Mouse (Mus musculus): Measurements from ENCODE around the gene Dgkd. TPM values are rescaled to one million over a fixed set of nuclear protein-coding genes. Genes with fewer than 3 reads are reported as not detected.

Dgkd gene
- polyA plus RNA-seq, 3 experiments from 2014 or later, result 19.3 to 35.5 (median 34.2) TPM

- no peak for ATAC-seq
These were observed 88.7 kb downstream of the Dgkd start for GRCm38 (mm10) chr1:87941765-87942164.

GRCm38 (mm10) chr1:87947681-87948091, 94.6 kb downstream of the Dgkd start:
- ATAC-seq, result no peak

- no peak for ATAC-seq
These were observed 98.6 kb downstream of the Dgkd start for GRCm38 (mm10) chr1:87951641-87952040.

DNA sequence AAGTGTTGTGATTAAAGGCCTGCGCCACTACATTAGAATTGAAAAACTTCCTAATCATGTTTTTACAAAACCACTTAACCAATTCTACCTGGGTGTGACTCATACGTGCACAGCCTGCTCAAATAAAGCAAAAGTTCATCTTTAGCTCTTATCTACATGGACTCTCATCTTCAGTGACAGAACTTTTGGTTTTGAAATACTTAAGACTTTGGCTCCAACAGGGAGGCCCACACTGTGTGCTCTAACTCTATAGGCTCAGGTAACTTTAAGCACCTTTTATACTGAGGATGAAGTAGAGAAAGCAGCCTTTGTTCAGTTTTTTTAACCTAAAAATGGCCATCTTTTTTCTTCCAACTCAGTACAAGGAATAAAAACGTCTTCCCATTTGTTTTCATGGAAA, 100.0 kb downstream of the Dgkd start:
- ATAC-seq, result no peak

DNA sequence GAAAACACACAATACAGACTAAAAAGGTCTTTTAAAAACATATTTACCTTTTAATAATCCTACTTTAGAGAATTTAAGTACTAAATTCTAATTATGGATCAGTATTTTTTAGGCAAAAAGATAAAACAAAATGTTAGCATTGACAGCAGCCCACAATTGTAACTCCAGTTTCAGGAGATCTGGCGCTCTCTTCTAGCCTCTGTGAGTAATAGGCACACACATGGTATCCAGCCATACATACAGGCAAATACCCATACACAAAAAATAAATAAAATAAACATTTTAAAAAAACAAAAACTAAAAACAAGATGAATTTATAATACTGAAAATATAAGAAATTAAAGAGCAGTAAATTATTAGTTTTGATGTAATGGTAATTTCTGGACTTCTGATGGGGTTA, 105.8 kb downstream of the Dgkd start:
- ATAC-seq, result no peak

GRCm38 (mm10) chr1:87959532-87959931, 106.4 kb downstream of the Dgkd start:
- ATAC-seq, result no peak

DNA sequence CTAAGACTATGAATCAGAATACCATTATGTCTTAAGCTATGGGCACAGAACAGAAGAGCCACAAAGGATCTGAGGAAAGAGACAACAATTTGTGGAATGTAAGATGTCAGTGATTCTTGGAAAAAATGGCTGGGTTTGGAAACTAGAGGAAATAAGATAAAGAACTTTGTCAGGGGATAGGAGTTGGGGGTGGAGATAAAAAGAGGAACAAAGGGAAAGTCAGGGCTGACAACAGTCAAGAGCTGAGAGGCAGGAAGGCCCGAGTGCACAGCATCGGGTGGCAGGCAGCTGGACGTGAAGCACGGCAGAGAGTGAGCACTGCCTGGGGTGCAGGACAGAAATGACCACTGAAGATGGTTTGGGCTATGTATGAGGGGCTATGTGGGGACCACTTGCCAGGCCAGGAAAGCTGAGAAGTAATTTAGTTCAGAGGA, 106.9 kb downstream of the Dgkd start:
- no peak for ATAC-seq

- no peak for ATAC-seq
These were observed 107.7 kb downstream of the Dgkd start for GRCm38 (mm10) chr1:87960752-87961151.

GRCm38 (mm10) chr1:87961459-87962167, 108.5 kb downstream of the Dgkd start:
- no peak for ATAC-seq

DNA sequence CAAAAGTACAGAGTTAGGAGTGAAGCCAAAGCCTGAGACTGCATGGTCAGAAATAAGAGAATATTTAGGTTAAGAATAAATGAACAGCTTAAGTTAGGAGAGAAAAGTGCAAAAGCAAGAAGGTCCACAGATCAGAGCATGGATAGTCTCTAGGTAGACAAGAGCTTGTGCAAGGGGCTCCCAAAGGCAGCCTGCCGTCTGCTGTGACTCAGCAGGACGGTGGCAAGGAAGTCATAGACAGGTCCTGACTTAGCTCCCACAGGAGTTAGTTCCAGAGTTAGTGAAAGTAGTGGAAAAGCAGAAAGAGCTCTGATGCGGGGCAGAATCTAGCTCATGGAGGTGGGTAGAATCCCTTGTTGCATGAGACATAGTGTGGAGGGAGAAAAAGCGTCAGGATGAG, 117.3 kb downstream of the Dgkd start:
- no peak for ATAC-seq

DNA sequence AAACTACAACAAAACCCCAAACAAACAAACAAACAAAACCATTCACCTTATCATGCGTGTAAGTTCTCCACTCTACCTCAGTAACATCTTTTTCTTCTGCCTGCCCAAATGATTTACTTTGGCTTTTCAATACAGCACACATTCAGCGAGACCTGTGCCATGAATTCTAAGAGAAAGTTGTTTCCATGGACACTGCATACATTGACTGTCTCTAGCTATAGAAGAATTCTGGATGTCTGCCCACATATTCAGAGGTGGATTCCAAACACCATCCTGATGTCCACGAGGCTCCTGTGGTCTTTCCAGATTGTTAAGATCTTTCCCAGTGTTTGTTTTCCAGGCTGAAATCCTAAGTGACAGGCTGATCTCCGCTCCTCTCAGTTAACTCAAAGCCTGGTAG, 129.2 kb downstream of the Dgkd start:
- no peak for ATAC-seq

DNA sequence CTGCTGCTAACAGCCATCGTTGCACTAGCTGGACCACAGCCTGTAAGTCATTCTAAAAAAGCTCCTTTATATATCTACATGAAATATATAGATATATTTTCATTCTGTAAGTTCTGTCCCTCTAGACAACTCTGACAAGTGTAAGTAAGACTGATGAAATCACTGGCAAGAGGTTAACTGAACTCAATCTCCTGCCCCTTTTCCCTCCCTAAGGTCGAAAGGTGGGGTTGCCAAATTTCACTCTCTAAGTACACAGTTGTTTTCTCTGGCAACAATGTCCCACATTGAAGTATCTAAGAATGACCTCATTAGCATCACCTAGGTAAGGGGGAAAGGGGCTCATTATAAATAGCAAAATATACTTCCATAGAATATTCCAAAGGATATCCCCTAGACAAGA, 139.6 kb downstream of the Dgkd start:
- no peak for ATAC-seq

Other genes with a start within 250 kb of the Dgkd start
- gene Inpp5d, start 233.0 kb upstream of the Dgkd start, polyA plus RNA-seq (2017; shearing (Covaris generic)), result 100 to 1,000 TPM; 124 to 158 (median 135) TPM
- 10 to 100 TPM; 12.6 to 23.9 (median 21.1) TPM for gene Atg16l1, start 97.4 kb upstream of the Dgkd start, polyA plus RNA-seq (2017; shearing (Covaris generic))
- 1 to 10 TPM; 1.7 to 5.3 (median 4.2) TPM for gene Sag, start 49.6 kb upstream of the Dgkd start, polyA plus RNA-seq (2017; shearing (Covaris generic))
- gene Usp40, start 155.3 kb downstream of the Dgkd start, polyA plus RNA-seq (2017; shearing (Covaris generic)), result 10 to 100 TPM; 13.6 to 26.7 (median 21.5) TPM
- gene Ugt1a10, start 202.1 kb downstream of the Dgkd start, polyA plus RNA-seq (2017; shearing (Covaris generic)), result not detected
- not detected for gene Ugt1a9, start 217.5 kb downstream of the Dgkd start, polyA plus RNA-seq (2017; shearing (Covaris generic))
- gene Ugt1a8, start 234.5 kb downstream of the Dgkd start, polyA plus RNA-seq (2017; shearing (Covaris generic)), result under 1 TPM in 1 of 3 experiments, not detected in 2; 0.63 TPM
- 1 to 10 TPM in 2 of 3 experiments, under 1 TPM in 1; 0.20 to 1.9 (median 1.5) TPM for gene Ugt1a7c, start 241.8 kb downstream of the Dgkd start, polyA plus RNA-seq (2017; shearing (Covaris generic))
- not detected for gene Ugt1a6b, start 250.0 kb downstream of the Dgkd start, polyA plus RNA-seq (2017; shearing (Covaris generic))

All from inflammation-experienced regulatory T-cells, adult 6 months (primary cell).